Comparison of ENCODE assay signal across 9 mouse cellular contexts in the genomic region with DNA sequence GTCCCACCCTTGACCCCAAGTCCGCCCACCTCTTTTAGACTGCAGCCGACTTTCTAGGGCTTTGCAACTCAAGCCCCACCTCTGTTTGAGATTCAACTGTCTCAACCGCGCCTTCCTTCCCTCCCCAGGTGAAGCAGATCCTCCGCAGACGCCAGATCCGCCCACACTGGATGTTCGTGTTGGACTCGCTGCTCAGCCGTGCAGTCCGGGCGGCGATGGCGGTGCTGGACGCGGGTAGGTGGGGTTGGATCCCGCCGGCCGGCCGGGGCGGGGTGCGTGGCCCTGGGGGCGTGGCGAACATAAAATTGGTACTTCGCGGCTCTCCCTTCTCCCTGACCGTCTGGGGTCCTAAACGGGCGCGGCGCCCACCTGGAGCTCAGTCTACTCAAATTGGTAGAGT. TPM values are rescaled to one million over a fixed set of nuclear protein-coding genes. Genes with fewer than 3 reads are reported as not detected.
DNase-seq lines count a peak whose midpoint lies in the region; ATAC-seq and TF ChIP-seq lines count a peak whose summit lies in the region.
"Had no signal": no experiment of that assay in that cellular context is flagged by ENCODE, and none has a peak within 500 bp of the region (broad histone marks: within the 10 kb centered on the region; RNA-seq: fewer than 3 reads in every experiment).

No protein-coding gene starts in this region.

- TF ChIP-seq EP300 in lung, postnatal 0 days (IDR thresholded peaks at IDR 0.05): no peak

- 0 out of 2 replicates have a peak, but pooled peaks cover 27% of the 10 kb centered on the region for H3K27me3 ChIP-seq in lung, postnatal 0 days (replicated peaks; ENCODE audit: insufficient read depth, low read length)
- H3K27me3 ChIP-seq in hindbrain, embryonic 13.5 days: peaks cover 99% of the 10 kb centered on the region
- H3K27me3 ChIP-seq in liver, embryonic 13.5 days: peaks cover 69% of the 10 kb centered on the region

- peaks cover 13% of the 10 kb centered on the region for H3K36me3 ChIP-seq in lung, postnatal 0 days (ENCODE audit: insufficient read depth, low read length)
- no peaks in the 10 kb centered on the region for H3K36me3 ChIP-seq in hindbrain, embryonic 13.5 days
- H3K36me3 ChIP-seq in liver, embryonic 13.5 days: no peaks in the 10 kb centered on the region

- DNase-seq in cerebellum, adult 18-20 months: peak; percentile 33 to 43
- no peak for DNase-seq in cerebellum, adult 11-12 months
- no peak for DNase-seq in lung, postnatal 0 days (ENCODE audit: low spot score)
- DNase-seq in lung, postnatal 36 days: no peak
- DNase-seq in liver, embryonic 13.5 days: no peak
- DNase-seq in T-cell, adult 2 months (ENCODE audit: low spot score): no peak
- no peak for DNase-seq in right cerebral cortex, postnatal 25 days

- 0 out of 2 replicates have a peak overlapping the region, but pooled peaks have one; percentile 1 for H3K4me3 ChIP-seq in lung, postnatal 0 days (ENCODE audit: low read depth, low read length)
- peak overlapping the region; percentile 32 for H3K4me3 ChIP-seq in hindbrain, embryonic 13.5 days
- H3K4me3 ChIP-seq in liver, embryonic 13.5 days (replicated peaks): peak overlapping the region; percentile 29; the same call in 1 of the 2 replicates
- H3K4me3 ChIP-seq: erythroblast, embryonic 14.5 days had no signal

- no peak overlapping the region for H3K9ac ChIP-seq in lung, postnatal 0 days (replicated peaks; ENCODE audit: low read depth)
- peak overlapping the region; percentile 62 for H3K9ac ChIP-seq in hindbrain, embryonic 13.5 days
- no peak overlapping the region for H3K9ac ChIP-seq in liver, embryonic 13.5 days

- H3K4me2 ChIP-seq in lung, postnatal 0 days (replicated peaks; ENCODE audit: low read depth, low read length): peak overlapping the region; percentile 35
- H3K4me2 ChIP-seq in hindbrain, embryonic 13.5 days: peak overlapping the region; percentile 53
- peak overlapping the region; percentile 51 for H3K4me2 ChIP-seq in liver, embryonic 13.5 days

- no peak for ATAC-seq in lung, postnatal 0 days
- no peak for ATAC-seq in hindbrain, embryonic 13.5 days (ENCODE audit: low FRiP score)
- no peak for ATAC-seq in liver, embryonic 13.5 days (ENCODE audit: low read depth)

- H3K27ac ChIP-seq in lung, postnatal 0 days (ENCODE audit: low read length): no peak overlapping the region
- no peak overlapping the region for H3K27ac ChIP-seq in hindbrain, embryonic 13.5 days
- no peak overlapping the region for H3K27ac ChIP-seq in liver, embryonic 13.5 days

- no peaks in the 10 kb centered on the region for H3K9me3 ChIP-seq in lung, postnatal 0 days (ENCODE audit: low read length)
- no peaks in the 10 kb centered on the region for H3K9me3 ChIP-seq in hindbrain, embryonic 13.5 days
- no peaks in the 10 kb centered on the region for H3K9me3 ChIP-seq in liver, embryonic 13.5 days (replicated peaks)

- no peak for TF ChIP-seq CTCF in lung, postnatal 0 days (IDR thresholded peaks at IDR 0.05)

- peaks cover 7% of the 10 kb centered on the region; the same call in 1 of the 2 replicates for H3K4me1 ChIP-seq in lung, postnatal 0 days (ENCODE audit: insufficient read depth, low read depth, low read length)
- peaks cover 13% of the 10 kb centered on the region for H3K4me1 ChIP-seq in hindbrain, embryonic 13.5 days (replicated peaks)
- H3K4me1 ChIP-seq in liver, embryonic 13.5 days (replicated peaks): peaks cover 49% of the 10 kb centered on the region

- WGBS in lung, postnatal 0 days: 9% methylated on average over 31 of the region's 31 CpGs
- 2% methylated on average over 28 of the region's 31 CpGs for WGBS in hindbrain, embryonic 13.5 days
- WGBS in liver, embryonic 13.5 days (ENCODE audit: insufficient replicate concordance): 40% methylated on average over 31 of the region's 31 CpGs

RNA-seq across cellular contexts. Expression of a gene that starts 10.6 kb away (rescaled TPM):
- polyA plus RNA-seq in lung, postnatal 0 days (2015; fragmentation: Nextera tagmentation; extraction: Ambion mirVana): 7.8 and 18.7 TPM in 2 replicates
- polyA plus RNA-seq in hindbrain, embryonic 13.5 days (2015; fragmentation: Nextera tagmentation; extraction: Ambion mirVana): 1.9 and 2.0 TPM in 2 replicates
- 1.7 and 1.9 TPM in 2 replicates for polyA plus RNA-seq in liver, embryonic 13.5 days (2015; fragmentation: Nextera tagmentation; extraction: Ambion mirVana)

RNA-seq across cellular contexts. Expression of a gene that starts 11.7 kb away (rescaled TPM):
- 3.1 and 3.3 TPM in 2 replicates for polyA plus RNA-seq in lung, postnatal 0 days (2015; fragmentation: Nextera tagmentation; extraction: Ambion mirVana)
- 0.41 and 0.69 TPM in 2 replicates for polyA plus RNA-seq in hindbrain, embryonic 13.5 days (2015; fragmentation: Nextera tagmentation; extraction: Ambion mirVana)
- 0.42 and 0.55 TPM in 2 replicates for polyA plus RNA-seq in liver, embryonic 13.5 days (2015; fragmentation: Nextera tagmentation; extraction: Ambion mirVana)

RNA-seq across cellular contexts. Expression of a gene that starts 26.4 kb away (rescaled TPM):
- polyA plus RNA-seq in lung, postnatal 0 days (2015; fragmentation: Nextera tagmentation; extraction: Ambion mirVana): 47.2 and 58.1 TPM in 2 replicates
- polyA plus RNA-seq in hindbrain, embryonic 13.5 days (2015; fragmentation: Nextera tagmentation; extraction: Ambion mirVana): 101 and 102 TPM in 2 replicates
- polyA plus RNA-seq in liver, embryonic 13.5 days (2015; fragmentation: Nextera tagmentation; extraction: Ambion mirVana): 38.9 and 41.0 TPM in 2 replicates

RNA-seq across cellular contexts. Expression of a gene that starts 38.9 kb away (rescaled TPM):
- not detected in 2 replicates for polyA plus RNA-seq in lung, postnatal 0 days (2015; fragmentation: Nextera tagmentation; extraction: Ambion mirVana)
- 0.52 and 1.4 TPM in 2 replicates for polyA plus RNA-seq in hindbrain, embryonic 13.5 days (2015; fragmentation: Nextera tagmentation; extraction: Ambion mirVana)
- polyA plus RNA-seq in liver, embryonic 13.5 days (2015; fragmentation: Nextera tagmentation; extraction: Ambion mirVana): not detected in 2 replicates
- polyA plus RNA-seq: erythroblast, embryonic 14.5 days had no signal

RNA-seq across cellular contexts. Expression of a gene that starts 39.3 kb away (rescaled TPM):
- polyA plus RNA-seq in lung, postnatal 0 days (2015; fragmentation: Nextera tagmentation; extraction: Ambion mirVana): 8.7 and 10.3 TPM in 2 replicates
- 0.78 and 2.5 TPM in 2 replicates for polyA plus RNA-seq in hindbrain, embryonic 13.5 days (2015; fragmentation: Nextera tagmentation; extraction: Ambion mirVana)
- polyA plus RNA-seq in liver, embryonic 13.5 days (2015; fragmentation: Nextera tagmentation; extraction: Ambion mirVana): 0.20 TPM in 1 of 2 replicates, not detected in the other
- polyA plus RNA-seq: erythroblast, embryonic 14.5 days had no signal

Comparison
In these comparisons a context has a peak if more than half of its experiments do, and no peak if none do; other contexts are left out.
1. DNase-seq: peak in cerebellum, adult 18-20 months (2 of 2); none in cerebellum, adult 11-12 months (single experiment), lung, postnatal 0 days (single experiment), lung, postnatal 36 days (single experiment), liver, embryonic 13.5 days (single experiment), T-cell, adult 2 months (single experiment) and right cerebral cortex, postnatal 25 days (single experiment).
2. Peak in every context shown above with its lines, with median percentiles within 50 percentile points of each other: H3K4me2 ChIP-seq and H3K4me3 ChIP-seq.